Mouse (Mus musculus) lung, embryonic 15.5 days (tissue): ENCODE measurements around the gene Apobec2. TPM values are rescaled to one million over a fixed set of nuclear protein-coding genes. Genes with fewer than 3 reads are reported as not detected.

Source experiments
- ATAC-seq: fragments of 200-750 bp; cut with Nextera tagmentation; 2 replicates; pipeline ENCODE4 v1.8.0; 2017; ENCODE audit warnings: moderate number of reproducible peaks, borderline replicate concordance; ENCODE audit not compliant: low FRiP score, low TSS enrichment; ENCODE audit errors: extremely low read depth
- H3K27ac ChIP-seq: fragments of 300-500 bp; sonication (generic); 2 replicates; pipeline ENCODE4 v1.5.1; 2015; ENCODE audit warnings: moderate library complexity, mild to moderate bottlenecking, inconsistent platforms
- H3K27me3 ChIP-seq: fragments of 300-500 bp; sonication (generic); 2 replicates; pipeline ENCODE4 v1.6.1; 2015; ENCODE audit warnings: inconsistent platforms
- H3K36me3 ChIP-seq: fragments of 300-500 bp; sonication (generic); 2 replicates; pipeline ENCODE4 v1.6.1; 2015; ENCODE audit warnings: inconsistent platforms
- H3K4me1 ChIP-seq: fragments of 300-500 bp; sonication (generic); 2 replicates; pipeline ENCODE4 v1.6.1; 2015; ENCODE audit warnings: inconsistent platforms
- H3K4me2 ChIP-seq: fragments of 300-500 bp; sonication (generic); 2 replicates; pipeline ENCODE4 v1.6.1; 2015; ENCODE audit warnings: inconsistent platforms, mild to moderate bottlenecking, moderate library complexity
- H3K4me3 ChIP-seq: fragments of 300-500 bp; sonication (generic); 2 replicates; pipeline ENCODE4 v1.5.1; 2015; ENCODE audit warnings: mild to moderate bottlenecking, inconsistent platforms
- H3K9ac ChIP-seq: fragments of 300-500 bp; sonication (generic); 2 replicates; pipeline ENCODE4 v1.6.1; 2015; ENCODE audit warnings: inconsistent platforms
- H3K9me3 ChIP-seq: fragments of 300-500 bp; sonication (generic); 2 replicates; pipeline ENCODE4 v1.6.1; 2016; ENCODE audit warnings: inconsistent platforms
- WGBS: fragments of 180-500 bp; shearing (Covaris S2); methylation state at CpG from one replicate; pipeline ENCODE4 v1.1.7; 2015; 5-methylcytosine and 5-hydroxymethylcytosine counted together
- polyA plus RNA-seq: library from polyadenylated mRNA; unstranded; fragments of >200 nt; fragmentation: Nextera tagmentation; extraction: Ambion mirVana; gene quantifications from 2 replicates; pipeline ENCODE4 v1.2.1, GENCODE M21; 2015

Gene Apobec2
- polyA plus RNA-seq, 1 experiment from 2014 or later: 8.7 TPM

DNA sequence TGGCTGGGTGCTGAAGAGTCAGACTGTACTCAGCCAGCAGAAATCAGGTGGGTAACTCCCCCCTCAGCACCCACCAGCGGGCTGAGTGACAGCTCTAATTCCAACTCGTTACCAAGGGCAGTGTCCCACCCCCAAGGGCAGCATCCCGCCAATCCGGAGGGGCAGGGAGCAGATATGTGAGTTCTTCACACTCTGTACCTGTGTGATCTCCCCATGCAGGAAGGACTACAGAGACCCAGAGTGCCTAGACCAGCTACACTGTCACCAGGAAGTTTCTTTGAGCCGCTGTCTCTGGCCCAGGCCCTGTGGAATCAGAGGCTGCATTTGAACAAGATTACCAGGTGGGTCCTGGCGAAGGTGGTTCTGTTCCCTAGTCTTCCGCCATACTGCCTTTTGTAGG is 21.5 kb upstream of the Apobec2 start:
- no peaks in the 10 kb centered on the region for H3K9me3 ChIP-seq
- peaks cover 3% of the 10 kb centered on the region; the same call in 1 of the 2 replicates for H3K4me1 ChIP-seq
- no peak for ATAC-seq
- H3K27me3 ChIP-seq: no peaks in the 10 kb centered on the region
- peak overlapping the region; percentile 16 for H3K4me3 ChIP-seq
- H3K4me2 ChIP-seq: peak overlapping the region; percentile 33
- H3K36me3 ChIP-seq: no peaks in the 10 kb centered on the region
- 42% methylated on average over 7 of the region's 7 CpGs for WGBS
- H3K9ac ChIP-seq: no peak overlapping the region
- no peak overlapping the region for H3K27ac ChIP-seq

DNA sequence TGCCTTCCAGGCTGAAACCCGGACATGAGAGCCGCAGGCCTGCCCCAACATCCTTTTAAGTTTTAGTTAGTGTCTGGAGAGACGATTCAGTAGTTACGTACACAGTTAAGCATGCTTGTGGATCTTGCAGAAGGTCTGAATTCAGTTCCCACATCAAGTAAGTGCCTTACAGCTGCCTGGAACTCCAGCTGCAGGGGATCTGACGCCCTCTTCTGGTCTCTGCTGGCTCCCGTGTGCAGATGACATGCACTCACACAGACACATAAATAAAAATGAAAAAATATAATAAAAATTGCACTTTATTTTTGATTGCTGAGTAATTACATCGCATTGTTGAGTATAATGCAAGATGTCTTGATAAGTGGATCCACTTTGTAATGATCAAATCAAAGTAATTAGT is 20.8 kb upstream of the Apobec2 start:
- H3K27me3 ChIP-seq: no peaks in the 10 kb centered on the region
- peaks cover 3% of the 10 kb centered on the region; the same call in 1 of the 2 replicates for H3K4me1 ChIP-seq
- 69% methylated on average over 7 of the region's 7 CpGs for WGBS
- no peaks in the 10 kb centered on the region for H3K9me3 ChIP-seq
- H3K4me2 ChIP-seq: no peak overlapping the region
- no peak overlapping the region for H3K9ac ChIP-seq
- no peak for ATAC-seq
- no peak overlapping the region for H3K27ac ChIP-seq
- H3K4me3 ChIP-seq: no peak overlapping the region
- no peaks in the 10 kb centered on the region for H3K36me3 ChIP-seq

DNA sequence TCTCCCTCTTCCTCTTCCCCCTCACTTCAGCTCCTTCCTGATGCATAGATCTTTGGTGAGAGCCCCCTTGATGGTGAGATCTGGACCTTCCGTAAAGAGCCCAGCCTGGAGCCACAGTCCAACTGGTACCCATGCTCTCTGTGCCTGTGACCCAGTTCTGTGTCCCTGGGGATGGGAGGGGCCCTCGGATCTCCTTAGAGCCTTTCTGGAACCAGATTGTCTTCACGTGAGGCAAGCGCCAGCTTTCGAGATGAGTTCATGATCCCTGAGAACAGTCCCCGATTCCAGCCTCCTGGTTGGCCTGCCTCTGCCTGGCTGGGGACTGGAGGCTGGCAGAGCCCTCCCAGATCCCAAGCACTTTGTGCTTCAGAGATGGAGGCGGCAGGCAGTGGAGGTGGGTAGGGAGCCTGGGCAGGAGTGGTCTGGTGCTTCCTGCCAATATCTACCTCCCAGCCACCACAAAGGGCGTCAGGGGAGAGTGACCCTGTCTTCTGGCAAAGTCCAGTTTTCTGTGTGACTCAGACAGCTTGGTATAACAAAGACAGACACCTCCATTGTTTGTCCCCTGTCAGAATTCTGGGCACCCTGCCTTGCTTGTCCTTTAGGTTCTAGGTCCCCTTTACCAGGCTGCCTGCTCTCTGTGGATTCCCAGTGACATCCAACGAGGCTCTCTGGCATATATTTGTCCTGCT is 19.2 kb upstream of the Apobec2 start:
- no peaks in the 10 kb centered on the region for H3K36me3 ChIP-seq
- WGBS: 60% methylated on average over 9 of the region's 9 CpGs
- H3K27me3 ChIP-seq: no peaks in the 10 kb centered on the region
- H3K9ac ChIP-seq: no peak overlapping the region
- H3K27ac ChIP-seq: no peak overlapping the region
- ATAC-seq: no peak
- H3K4me1 ChIP-seq: 0 out of 2 replicates have a peak, but pooled peaks cover 3% of the 10 kb centered on the region
- no peak overlapping the region for H3K4me3 ChIP-seq
- H3K4me2 ChIP-seq: no peak overlapping the region
- no peaks in the 10 kb centered on the region for H3K9me3 ChIP-seq

DNA sequence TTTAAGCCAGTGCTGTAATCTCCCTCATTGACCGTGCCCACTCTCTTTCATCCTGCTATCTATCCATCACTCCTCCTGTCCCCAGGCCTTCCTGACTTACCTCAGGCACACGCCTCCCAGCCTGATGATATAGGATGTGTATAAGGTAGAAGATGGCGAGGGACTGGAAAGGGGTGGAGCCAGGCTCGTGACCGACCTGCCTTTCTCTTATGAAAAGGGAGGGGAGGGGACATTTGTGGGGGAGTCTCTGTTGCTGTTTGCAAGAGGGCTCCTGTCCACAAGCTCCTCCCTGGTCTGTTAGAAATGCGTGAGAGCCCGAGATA is 18.6 kb upstream of the Apobec2 start, which contains the start of gene Tspo2:
Gene Tspo2, minus strand, starts transcription at position 170 of the 323 bp plus-strand sequence.
- Histone ChIP-seq H3K36me3 (no peaks in the 10 kb centered on the region), H3K9ac (no peak within 1 kb of the TSS), H3K27me3 (no peaks in the 10 kb centered on the region), H3K4me3 (no peak within 1 kb of the TSS), H3K27ac (no peak within 1 kb of the TSS), H3K4me2 (no peak within 1 kb of the TSS), H3K4me1 (0 out of 2 replicates have a peak, but pooled peaks cover 3% of the 10 kb centered on the region), H3K9me3 (no peaks in the 10 kb centered on the region)
- peak; percentile 40; the same call in 1 of the 2 replicates for ATAC-seq
- 48% methylated on average over 7 of the region's 7 CpGs for WGBS

DNA sequence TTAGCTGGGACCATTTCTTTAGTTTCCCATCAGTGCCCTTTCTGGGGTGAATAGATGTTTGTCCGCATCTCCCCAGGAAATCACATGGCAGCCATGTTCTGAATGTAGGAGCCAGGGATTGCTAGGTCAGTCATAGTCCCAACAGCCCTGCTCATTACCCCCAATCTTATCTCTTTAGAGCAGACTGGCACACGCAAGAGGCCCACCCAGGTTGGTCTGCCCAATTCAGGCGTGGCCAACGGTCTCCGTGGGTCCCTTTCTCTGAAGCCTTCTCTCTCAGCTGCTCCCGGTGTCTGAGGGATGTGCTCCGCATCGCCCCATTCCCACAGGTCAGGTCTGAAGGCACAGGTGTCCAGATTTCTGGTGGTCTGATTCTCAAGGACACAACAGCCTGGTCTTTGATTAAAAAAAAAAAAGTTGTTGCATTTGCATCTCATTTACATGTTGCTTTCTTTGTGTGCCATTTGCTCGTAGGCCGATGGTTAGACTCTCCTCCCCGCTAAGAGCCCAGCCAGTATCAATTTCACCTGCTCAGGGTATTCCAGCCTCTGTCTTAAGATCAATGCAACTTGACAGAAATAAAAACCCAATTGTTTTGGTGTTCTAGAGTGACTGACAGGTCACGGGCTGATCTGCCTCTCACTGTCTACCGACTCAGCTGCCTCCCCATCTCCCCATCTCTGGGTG is 18.1 kb upstream of the Apobec2 start:
- Histone ChIP-seq H3K9me3 (no peaks in the 10 kb centered on the region), H3K36me3 (no peaks in the 10 kb centered on the region), H3K27me3 (no peaks in the 10 kb centered on the region), H3K4me3 (no peak overlapping the region), H3K4me1 (0 out of 2 replicates have a peak, but pooled peaks cover 3% of the 10 kb centered on the region), H3K4me2 (no peak overlapping the region), H3K9ac (no peak overlapping the region), H3K27ac (no peak overlapping the region)
- whole genome bisulfite sequencing: 76% methylated on average over 13 of the region's 13 CpGs
- no peak for ATAC-seq

DNA sequence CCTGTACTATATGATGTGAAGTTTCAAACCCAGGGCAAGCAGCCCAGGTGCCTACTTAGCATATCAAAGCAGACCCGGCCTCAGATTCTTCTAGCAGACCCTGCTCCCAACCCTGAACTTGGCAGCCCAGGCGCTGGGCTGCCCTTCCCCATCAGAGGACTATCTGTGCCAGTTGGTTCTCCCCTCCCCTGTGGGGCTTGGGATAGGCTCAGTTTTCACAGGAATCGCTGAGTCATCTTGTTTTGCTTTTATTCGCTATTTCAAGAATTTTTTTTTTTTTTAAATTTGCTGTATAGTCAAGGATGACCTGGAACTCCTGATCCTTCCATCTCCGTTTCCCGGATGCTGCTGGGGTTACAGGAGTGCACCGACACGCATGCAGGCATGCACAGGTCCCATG is 14.9 kb upstream of the Apobec2 start:
- no peaks in the 10 kb centered on the region for H3K9me3 ChIP-seq
- ATAC-seq: no peak
- no peak overlapping the region for H3K9ac ChIP-seq
- no peak overlapping the region for H3K4me3 ChIP-seq
- no peaks in the 10 kb centered on the region for H3K36me3 ChIP-seq
- H3K27me3 ChIP-seq: no peaks in the 10 kb centered on the region
- H3K4me1 ChIP-seq: no peaks in the 10 kb centered on the region
- no peak overlapping the region for H3K4me2 ChIP-seq
- WGBS: 72% methylated on average over 8 of the region's 8 CpGs
- no peak overlapping the region for H3K27ac ChIP-seq

DNA sequence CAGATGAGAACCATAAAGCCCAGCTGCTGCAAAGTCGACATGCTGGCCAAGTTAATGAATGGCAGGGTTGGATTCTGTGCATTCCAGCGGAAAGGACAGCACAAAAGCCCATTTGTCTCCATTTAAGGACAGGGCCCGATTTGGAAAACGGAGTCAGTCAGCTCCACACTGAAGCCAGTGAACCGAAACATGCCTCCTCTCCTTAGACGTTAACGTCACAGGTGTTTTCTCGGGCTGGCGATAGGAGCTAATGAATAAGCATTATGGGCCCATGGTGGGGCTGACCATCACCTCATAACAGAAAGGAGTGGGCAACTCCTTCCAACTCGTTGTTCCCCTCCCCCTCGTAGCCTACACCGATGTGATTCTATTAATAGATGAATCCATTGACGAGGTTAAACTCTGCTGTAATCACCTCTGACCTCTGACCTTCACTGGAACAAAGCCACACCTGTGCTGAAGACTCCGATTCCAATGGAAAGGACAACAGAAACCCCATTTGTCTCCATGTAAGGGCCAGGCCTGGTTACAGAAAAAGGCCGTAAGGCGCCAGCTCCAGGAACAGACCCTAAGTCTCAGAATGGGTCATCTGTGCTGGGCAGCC is 10.9 kb upstream of the Apobec2 start:
- Histone ChIP-seq H3K4me3 (no peak overlapping the region), H3K4me1 (no peaks in the 10 kb centered on the region), H3K36me3 (no peaks in the 10 kb centered on the region), H3K27me3 (no peaks in the 10 kb centered on the region), H3K9me3 (no peaks in the 10 kb centered on the region), H3K27ac (no peak overlapping the region), H3K4me2 (no peak overlapping the region), H3K9ac (no peak overlapping the region)
- no peak for ATAC-seq
- WGBS: 76% methylated on average over 16 of the region's 16 CpGs

GRCm38 (mm10) chr17:48442745-48443457 is 10.2 kb upstream of the Apobec2 start:
- ATAC-seq: no peak
- Histone ChIP-seq H3K9me3 (no peaks in the 10 kb centered on the region), H3K27ac (no peak overlapping the region), H3K27me3 (no peaks in the 10 kb centered on the region), H3K4me1 (no peaks in the 10 kb centered on the region), H3K4me2 (no peak overlapping the region), H3K36me3 (no peaks in the 10 kb centered on the region), H3K4me3 (no peak overlapping the region), H3K9ac (no peak overlapping the region)
- WGBS: 53% methylated on average over 7 of the region's 7 CpGs

DNA sequence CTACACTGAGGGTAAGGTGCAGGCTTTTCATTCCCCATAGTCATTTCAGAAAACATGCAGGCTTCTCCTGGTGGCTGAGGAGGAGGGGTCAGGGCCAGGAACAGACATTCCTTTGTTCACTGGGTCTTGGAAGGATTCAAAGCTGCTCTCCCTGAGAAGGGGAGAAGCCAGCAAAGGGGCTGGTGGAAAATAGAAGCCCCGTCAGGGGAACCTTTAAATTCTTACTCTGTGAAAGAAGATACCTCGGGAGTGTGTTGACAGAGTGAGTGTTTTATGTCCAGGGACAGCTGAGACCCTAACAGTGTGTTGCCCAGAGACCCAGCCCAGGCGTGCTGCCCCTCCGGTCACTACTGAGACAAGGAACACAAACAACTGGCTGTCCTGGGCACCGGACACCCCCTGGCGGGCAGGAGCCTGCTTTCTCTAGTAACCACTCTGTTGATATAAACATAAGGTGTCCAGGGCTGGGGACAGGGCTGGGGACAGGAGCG is 4.7 kb upstream of the Apobec2 start:
- peak; percentile 43; the same call in 1 of the 2 replicates for ATAC-seq
- no peaks in the 10 kb centered on the region for H3K27me3 ChIP-seq
- no peak overlapping the region for H3K4me3 ChIP-seq
- H3K9me3 ChIP-seq: no peaks in the 10 kb centered on the region
- peak overlapping the region; percentile 39 for H3K27ac ChIP-seq
- H3K36me3 ChIP-seq: no peaks in the 10 kb centered on the region
- WGBS: 18% methylated on average over 7 of the region's 7 CpGs
- H3K4me1 ChIP-seq: peaks cover 20% of the 10 kb centered on the region
- no peak overlapping the region for H3K9ac ChIP-seq
- H3K4me2 ChIP-seq: no peak overlapping the region

GRCm38 (mm10) chr17:48436487-48436886 is 3.8 kb upstream of the Apobec2 start:
- no peaks in the 10 kb centered on the region for H3K9me3 ChIP-seq
- H3K9ac ChIP-seq: no peak overlapping the region
- WGBS: 57% methylated on average over 1 of the region's 1 CpGs
- peaks cover 24% of the 10 kb centered on the region for H3K4me1 ChIP-seq
- peak overlapping the region; percentile 39 for H3K27ac ChIP-seq
- no peak overlapping the region for H3K4me2 ChIP-seq
- ATAC-seq: no peak
- H3K27me3 ChIP-seq: no peaks in the 10 kb centered on the region
- H3K4me3 ChIP-seq: no peak overlapping the region
- H3K36me3 ChIP-seq: no peaks in the 10 kb centered on the region

GRCm38 (mm10) chr17:48434479-48434878 is 1.7 kb upstream of the Apobec2 start:
- H3K4me3 ChIP-seq: no peak overlapping the region
- no peak for ATAC-seq
- peaks cover 38% of the 10 kb centered on the region for H3K4me1 ChIP-seq
- H3K9me3 ChIP-seq: no peaks in the 10 kb centered on the region
- no peak overlapping the region for H3K9ac ChIP-seq
- no peak overlapping the region for H3K4me2 ChIP-seq
- no peaks in the 10 kb centered on the region for H3K27me3 ChIP-seq
- no peak overlapping the region for H3K27ac ChIP-seq
- H3K36me3 ChIP-seq: no peaks in the 10 kb centered on the region
- 63% methylated on average over 5 of the region's 5 CpGs for WGBS
